Mouse (Mus musculus) thymus, adult 18-20 months (tissue): ENCODE results near the gene Gabarapl2.
A peak's percentile ranks its signal among the peaks of the same experiment; 100 is the strongest.

Experiments used
- DNase-seq, 2 experiments: peaks; one replicate each; pipeline ENCODE4 v3.0.0; 2022; ENCODE audit warnings: mixed read lengths in 2 of 2

Gene Gabarapl2

DNA sequence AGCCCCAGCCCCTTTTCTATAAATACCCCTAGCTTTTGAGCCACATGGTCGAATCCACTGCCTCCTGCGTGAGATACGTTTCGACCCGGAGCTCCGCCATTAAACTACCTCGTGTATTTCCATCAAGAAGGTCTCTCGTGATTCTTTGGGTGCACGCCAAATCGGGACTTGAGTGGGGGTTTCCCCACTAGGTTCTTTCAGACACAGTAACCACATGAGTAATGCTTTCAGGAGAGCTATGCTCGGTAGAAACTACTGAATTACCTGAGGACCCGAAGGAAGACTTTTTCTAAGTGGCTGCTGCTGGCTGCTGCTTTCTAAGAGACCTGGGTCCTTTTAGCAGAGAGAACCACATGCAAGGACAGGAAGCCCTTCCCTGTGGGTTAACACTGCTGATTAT is 33.6 kb downstream of the Gabarapl2 start:
- DNase-seq: no peak

DNA sequence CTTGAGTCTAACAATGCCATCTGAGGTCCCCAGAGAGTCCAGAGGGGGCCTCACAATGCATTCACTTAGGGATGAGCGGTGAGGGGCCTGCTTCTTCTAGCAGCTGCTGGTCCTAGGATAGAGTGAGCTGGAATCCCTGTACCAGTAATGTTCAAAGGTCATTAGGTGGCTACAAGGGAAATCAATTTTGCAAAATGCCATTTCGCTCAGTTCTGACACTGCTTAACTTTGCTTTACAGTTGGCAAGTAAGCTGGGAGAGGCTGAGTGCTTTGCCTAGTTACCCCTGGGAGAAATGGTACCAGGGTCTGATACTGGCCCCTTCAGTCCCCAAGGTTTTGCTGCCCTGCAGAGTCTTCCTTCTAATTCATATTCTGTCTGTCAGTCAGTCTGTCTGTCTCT is 35.2 kb downstream of the Gabarapl2 start:
- no peak for DNase-seq

DNA sequence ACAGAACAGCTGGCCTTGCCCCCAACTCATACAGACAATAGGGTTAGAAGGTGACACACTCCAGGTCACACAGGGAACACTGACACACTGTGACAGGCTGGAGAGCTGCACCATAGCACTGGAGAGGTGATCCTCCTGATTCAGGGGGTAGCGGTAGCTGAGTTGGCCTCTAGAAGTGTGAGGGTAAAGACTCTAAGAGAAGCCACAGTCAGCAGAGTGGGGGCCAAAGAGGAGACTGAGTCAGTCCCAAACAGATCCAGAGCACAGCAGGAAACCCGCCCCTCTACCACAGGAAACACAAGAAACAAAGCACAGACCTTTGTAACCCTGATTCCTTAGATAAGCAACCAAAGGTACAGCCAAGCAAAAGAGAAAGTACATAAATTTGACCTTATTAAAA is 35.8 kb downstream of the Gabarapl2 start:
- peak; percentile 22 to 53 for DNase-seq

DNA sequence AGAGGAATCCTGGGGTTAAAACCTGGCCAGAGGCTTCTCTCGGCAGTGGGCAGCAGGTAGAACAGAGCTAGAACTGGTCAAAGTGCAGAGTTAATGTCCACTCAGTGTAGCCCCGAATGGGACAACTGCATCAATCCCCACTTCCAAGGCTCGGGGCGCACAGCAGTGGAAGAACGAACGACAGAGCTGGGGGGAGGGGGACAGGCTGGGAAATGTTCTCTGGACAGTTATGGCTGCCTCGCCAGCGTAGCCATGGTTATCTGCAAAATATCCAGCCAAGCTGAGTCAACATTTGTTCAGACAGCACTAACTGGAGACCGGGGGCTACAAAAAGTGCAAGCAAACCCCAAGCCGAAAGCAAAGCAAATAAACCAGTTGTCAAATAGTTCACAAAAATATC is 37.6 kb downstream of the Gabarapl2 start:
- no peak for DNase-seq

DNA sequence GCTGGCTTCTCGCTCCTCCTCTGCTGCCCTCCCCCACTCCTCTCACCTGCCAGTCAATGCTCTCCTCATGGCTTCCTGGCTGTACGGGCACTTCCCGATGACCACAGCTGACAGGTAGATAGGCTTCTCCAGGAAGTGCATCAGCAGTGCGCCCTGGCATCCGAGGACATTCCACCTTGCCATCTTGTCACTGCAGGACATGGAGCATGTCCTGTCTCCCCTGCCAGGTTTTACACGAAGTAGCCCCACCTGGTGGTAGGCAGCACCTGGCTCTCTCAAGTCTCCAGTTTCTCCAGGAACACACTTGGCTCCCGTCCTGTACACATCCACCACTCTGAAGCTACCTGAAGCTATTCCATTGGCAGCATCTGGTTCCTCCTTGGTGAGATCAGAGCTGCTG is 41.6 kb downstream of the Gabarapl2 start:
- no peak for DNase-seq

DNA sequence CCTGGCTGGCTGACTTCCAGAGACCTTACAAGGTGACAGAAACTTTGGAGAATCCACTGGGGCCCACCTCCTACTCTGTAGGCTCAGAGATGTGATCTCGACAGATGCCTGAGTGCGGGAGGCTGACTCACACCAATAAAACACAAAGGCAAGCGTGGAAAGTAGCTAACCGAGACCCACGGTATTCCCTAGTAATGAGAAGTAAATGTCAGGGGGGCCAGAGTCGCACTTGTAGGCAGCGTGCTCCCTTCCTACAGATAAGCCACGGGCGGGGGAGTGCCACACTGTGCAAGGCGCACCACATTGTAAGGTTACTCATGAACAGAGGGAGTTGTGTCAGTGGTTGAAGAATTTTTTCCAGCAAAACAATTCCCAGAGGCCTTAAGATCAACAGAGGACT is 44.0 kb downstream of the Gabarapl2 start:
- no peak for DNase-seq

DNA sequence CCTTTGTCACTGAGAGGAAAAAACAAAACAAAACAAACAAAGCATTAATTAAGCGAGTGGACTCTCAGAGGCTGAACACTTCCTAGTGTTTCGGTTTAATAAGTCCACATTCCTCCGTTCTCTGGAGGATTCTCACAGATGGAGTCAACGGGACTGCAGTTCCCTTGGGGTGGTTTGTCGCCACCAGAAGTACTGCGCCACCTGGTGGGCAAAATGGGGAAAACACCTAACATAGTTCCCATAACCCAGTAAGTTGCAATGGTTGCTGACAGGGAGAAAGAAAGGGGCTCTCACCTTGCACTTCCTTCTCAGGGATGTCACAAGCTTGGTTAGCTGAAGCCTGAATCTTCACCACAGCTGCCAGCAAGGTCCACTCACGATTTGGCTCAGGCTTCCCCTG is 49.4 kb downstream of the Gabarapl2 start:
- peak; percentile 25 to 41 for DNase-seq

DNA sequence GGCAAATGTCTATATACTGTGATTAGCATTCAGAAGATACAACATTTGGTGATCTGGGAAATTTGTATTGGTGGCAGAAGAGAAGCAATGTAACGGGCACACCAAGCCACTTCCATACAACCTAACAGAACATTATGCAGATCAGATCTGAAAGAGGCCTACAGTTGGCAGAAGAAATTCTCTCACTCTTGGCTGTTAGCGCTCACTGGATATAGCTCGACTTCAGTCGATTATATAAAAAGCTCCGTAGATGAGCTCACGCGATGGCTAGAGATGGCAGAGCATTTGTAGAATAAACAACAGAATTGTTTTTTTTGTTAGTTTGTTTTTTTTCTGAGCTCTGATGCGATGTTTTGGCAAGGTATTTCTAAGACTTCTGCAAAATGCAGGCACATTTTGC is 50.8 kb downstream of the Gabarapl2 start:
- DNase-seq: no peak

DNA sequence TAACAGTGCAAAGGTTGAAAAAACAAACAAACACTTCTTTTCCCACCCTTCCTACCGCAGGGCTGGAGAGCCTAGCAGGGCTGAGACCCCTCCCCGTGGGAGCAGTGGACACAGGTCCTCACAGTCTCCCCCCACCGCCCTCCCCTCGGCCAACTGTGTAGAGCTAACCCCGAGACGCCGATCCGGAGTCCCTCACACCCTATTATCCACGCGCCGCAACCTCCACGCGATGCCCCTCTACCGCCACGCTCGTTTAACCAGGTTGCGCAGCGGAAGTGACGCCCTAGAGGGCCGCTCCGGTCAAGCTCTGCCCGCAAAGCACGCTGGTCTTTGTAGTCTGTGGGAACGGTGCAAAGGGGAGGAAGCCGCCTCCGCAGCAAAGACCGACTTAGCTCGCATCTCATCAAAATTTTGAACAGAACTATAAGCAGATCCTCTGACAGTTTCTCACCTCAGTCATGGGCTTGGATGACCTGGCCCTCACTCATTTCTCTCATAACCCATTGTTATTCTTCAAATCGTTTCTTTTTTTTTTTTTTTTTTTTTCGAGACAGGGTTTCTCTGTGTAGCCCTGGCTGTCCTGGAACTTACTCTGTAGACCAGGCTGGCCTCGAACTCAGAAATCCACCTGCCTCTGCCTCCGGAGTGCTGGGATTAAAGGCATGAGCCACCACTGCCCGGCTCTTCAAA is 51.7 kb downstream of the Gabarapl2 start, which contains the start of gene Adat1:
Gene Adat1 (minus strand): TSS at position 290 of the 690 bp plus-strand sequence.
- DNase-seq: peak; percentile 70 to 79

DNA sequence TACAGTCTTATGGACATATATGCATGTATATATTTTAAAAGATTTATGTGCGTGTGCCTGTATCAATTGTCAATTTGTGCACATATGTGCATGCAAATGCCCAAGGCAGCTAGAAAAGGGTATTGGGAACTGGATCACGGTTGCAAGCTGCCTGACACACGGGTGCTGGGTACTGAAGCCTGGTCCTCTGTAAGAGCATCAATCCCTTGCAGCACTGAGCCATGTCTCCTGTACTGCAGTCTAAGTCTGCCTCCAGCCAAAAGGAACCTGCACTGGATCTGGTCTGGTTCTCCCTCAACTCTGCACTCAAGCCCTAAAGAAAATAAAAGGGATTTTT is 52.2 kb downstream of the Gabarapl2 start:
- DNase-seq: no peak
